Mouse (Mus musculus) heart, postnatal 0 days (tissue): ENCODE results near the gene Tns3.

Experiments used
- CTCF ChIP-seq: IDR thresholded peaks from 2 replicates; pipeline ENCODE4 v1.5.1; 2016; ENCODE audit warnings: antibody characterized with exemption, control low read depth, low read depth
- EP300 ChIP-seq: IDR thresholded peaks from 2 replicates; pipeline ENCODE4 v1.6.1; 2016; ENCODE audit warnings: antibody characterized with exemption, low read depth

DNA sequence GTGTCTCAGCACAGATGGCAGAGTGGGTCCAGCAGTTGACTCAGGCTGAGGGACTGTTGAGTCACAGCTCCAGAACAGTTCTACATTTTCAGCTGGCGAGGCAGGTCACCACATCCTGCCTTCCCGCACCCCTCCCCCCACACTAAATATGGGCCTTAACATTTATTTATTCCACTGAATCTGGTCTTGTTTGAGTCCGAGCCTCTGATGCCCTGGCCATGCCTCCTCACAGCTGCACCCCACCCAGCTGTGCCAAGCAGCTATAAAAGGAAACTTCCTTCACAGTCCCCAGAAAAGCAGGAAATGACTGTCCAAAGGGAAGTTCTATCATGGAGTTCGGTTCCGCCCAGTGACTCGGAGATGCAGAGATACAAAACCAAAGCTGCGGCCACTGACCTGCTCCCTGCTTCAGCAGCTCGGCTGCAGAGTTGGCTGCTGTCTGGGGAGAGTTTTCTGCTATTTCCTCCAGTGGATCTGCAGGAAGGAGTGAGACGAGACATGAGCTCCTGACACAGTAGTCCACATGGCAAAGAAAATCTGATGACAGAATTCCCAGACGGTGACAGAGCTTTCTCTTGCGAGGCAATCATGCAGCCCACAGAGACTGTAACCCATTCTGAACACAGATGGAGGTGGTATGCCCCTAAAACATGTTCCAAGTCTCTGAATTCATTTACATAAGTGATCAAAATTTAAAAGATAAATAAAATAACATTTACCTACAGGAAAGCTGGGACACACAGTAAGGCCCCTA, 220.6 kb downstream of the Tns3 start:
- TF ChIP-seq CTCF (no peak), EP300 (no peak)
